Mouse (Mus musculus) right cerebral cortex, adult 2 months (tissue): ENCODE data around the gene Yipf1.

Source experiments
- DNase-seq, 2 experiments: peaks; one replicate each; pipeline ENCODE4 v3.0.0; 2021 to 2022; ENCODE audit warnings: low spot score in 2 of 2

The Yipf1 gene

DNA sequence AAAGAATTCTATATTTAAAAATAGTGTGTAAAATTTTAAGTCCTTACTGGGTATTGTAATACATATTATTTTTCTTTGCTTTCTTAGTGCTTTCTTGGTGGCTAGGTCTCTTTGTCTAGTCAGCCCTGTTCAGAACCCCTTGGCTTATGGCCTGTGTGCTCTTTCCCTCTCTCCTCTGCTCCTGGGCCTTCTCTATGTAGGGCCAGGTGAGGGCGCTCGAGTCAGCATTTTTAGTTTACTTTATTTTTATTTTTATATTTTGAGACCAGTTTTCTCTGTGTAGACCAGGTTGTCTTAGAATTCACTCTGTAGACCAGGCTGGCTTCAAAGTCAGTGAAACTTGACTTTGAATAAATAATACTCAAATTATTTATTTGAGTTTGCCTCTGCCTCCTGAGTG lies 58.1 kb downstream of the Yipf1 start:
- DNase-seq = no peak

DNA sequence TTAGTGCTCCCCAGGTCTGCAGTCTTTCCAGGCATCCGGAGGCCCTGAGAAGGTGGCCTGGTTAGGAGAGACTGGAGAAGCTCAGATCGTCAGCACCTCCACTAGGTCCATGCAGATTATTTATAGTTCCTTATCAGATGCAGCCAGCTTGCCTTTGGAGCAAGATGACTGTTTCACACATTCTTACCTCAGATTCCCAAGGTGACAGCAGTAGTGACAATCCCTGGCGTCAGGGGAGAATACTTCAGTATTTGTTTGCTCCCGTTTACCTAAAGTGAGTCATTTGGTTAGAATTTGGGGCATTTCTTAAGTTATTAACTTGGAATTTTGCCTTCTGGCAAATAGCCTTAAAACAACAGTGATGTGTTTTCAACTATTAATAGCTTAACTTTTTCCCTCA lies 60.5 kb downstream of the Yipf1 start:
- DNase-seq = no peak

DNA sequence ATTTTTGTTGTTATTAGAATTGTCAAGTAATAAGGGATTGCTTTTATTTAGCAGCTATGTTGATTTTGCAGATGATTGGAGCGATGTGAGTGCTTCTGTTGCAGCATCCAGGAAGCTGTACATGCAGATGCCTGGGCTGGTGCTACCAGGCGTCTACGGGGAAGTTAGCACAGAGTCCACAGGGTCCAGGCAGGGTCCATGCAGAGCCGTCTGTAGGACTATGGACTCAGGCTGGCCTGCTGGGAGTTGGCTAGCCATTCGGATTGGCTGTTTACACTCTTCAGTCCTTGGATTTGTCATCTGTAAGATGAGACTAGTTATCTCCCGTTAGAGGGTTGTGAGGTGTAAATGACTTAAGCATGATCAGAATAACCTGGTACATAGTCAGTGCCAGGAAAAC lies 64.8 kb downstream of the Yipf1 start:
- DNase-seq = no peak

DNA sequence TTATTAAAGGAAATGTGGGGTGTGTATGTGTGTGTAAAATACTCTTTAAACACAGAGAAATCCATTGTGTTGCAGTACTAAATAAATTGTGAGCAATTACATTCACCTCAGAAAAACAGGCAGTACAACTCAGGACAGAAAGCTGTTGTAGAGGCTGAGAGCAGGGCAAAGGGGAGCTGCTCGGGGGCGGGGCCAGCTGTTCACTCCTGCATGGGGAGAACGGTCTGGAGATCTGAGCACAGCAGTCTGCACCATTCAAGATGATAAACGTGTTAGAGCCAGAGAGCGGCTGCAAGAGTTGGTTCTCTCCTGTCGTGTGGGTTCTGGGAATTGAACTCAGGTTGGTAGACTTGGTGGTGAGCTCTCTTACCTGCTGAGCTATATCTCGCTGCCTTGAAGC lies 66.7 kb downstream of the Yipf1 start:
- DNase-seq = no peak

DNA sequence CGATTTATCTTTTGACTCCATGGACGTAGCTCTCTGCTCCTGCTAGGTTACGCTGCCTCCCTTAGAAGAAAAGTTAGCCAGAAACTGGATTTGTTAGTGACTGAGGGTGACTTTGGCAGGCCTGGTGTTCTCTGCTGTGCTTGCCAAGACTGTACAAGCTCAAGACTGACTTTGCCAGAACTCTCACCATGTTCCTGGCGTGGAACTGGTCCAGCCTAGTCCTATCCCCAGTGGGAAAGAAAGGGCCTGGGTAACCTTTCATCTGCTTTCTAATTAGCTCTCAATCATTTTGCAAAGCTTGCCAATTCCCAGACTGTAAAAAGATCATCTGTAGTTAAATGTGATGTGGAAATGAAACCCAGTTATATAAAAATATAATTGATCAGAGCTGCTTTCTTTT lies 72.9 kb downstream of the Yipf1 start:
- DNase-seq = no peak

DNA sequence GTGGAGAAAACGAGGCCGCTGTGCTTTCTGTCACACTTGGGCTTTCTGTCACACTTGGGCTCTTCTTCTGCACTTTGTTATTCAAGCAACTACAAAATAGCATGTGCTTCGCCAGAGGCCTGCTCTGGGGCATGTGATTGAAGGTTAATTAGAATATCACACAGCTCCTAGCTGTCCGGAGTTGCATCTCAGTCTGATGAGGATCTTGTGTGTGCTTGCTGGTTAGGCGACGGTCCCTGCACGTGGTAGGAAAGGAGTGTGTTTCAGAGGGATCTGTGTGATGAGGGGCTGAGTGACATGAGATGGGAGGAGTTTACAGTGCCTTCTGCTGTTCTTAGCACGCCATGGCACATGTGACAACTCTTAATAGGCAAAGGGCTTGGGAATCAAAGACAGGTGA lies 73.3 kb downstream of the Yipf1 start:
- no peak for DNase-seq

DNA sequence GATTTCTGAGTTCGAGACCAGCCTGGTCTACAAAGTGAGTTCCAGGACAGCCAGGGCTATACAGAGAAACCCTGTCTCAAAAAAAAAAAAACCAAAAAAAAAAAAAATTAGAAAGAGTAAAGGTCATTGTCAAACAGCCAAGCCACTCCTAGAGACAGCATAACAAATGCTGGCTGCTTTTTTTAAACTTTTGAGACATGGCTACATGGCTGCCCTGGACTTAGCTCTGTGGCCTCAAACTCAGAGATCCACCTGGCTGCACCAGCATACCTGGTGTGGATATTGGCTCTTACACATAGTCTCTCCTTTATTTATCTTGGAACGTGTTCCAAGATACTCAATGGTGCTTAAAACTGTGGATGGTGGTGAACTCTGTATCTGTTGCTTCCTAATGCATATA lies 74.1 kb downstream of the Yipf1 start:
- no peak for DNase-seq

DNA sequence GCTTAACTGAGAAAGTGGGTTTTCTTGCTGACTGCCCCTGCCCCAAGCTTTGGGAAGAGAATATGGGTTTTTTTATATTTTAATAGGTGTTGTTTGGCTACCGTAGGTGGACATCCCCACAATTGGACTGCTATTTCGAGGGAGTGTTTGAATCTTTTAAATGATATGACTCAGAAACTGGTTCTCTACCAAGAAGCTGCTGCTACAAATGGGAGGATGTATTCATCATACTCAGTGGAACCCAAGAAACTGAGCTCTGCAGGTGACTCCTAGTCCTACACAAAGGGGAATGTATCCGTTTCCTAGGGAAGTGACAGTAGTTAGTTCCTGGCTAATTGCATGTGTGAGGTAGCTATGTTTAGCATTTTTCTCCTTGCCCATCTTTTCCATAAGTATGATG lies 75.2 kb downstream of the Yipf1 start:
- DNase-seq = no peak

DNA sequence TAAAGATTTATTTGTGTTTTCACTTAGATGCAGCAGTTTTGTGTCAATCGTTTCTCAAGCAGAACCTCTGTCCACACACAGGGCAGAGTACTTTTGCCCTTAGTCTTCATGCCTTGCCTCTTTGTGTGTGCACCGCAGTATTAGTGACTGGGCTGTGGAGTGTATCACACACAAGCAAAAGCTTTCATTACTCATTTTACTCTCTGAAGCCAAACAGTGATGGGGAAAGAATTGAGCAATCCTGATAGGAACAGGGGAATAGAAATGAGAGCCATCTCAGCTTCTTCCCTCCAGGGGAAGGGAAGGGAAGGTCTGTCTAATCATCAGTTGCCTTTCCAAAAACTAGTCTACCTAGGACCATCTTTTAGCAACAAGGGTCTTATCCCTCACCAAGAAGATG lies 79.6 kb downstream of the Yipf1 start:
- no peak for DNase-seq
